Mouse (Mus musculus) liver, adult 2 months (tissue): ENCODE data around the gene Rab29. TPM values are rescaled to one million over a fixed set of nuclear protein-coding genes. Genes with fewer than 3 reads are reported as not detected.
A peak's percentile ranks its signal among the peaks of the same experiment; 100 is the strongest.

Experiments
- DNase-seq: peaks from one replicate; pipeline ENCODE4 v3.0.0-alpha.2; 2011; ENCODE audit warnings: low read depth, low spot score; ENCODE audit errors: extremely low read depth
- H3K27ac ChIP-seq: fragments of 200-500 bp; replicated peaks from 2 replicates; pipeline ENCODE4 v1.5.1; 2012; ENCODE audit warnings: low read depth, mild to moderate bottlenecking, control low read depth, inconsistent platforms, low read length; ENCODE audit not compliant: insufficient read depth
- H3K27me3 ChIP-seq: fragments of 200-500 bp; 2 replicates; pipeline ENCODE4 v1.6.1; 2012; ENCODE audit warnings: mild to moderate bottlenecking, moderate library complexity, low read length, inconsistent platforms; ENCODE audit not compliant: control insufficient read depth, insufficient read depth
- H3K36me3 ChIP-seq: fragments of 200-500 bp; 2 replicates; pipeline ENCODE4 v1.6.1; 2012; ENCODE audit warnings: low read length, inconsistent platforms; ENCODE audit not compliant: control insufficient read depth, insufficient read depth
- H3K4me1 ChIP-seq: fragments of 200-500 bp; 2 replicates; pipeline ENCODE4 v1.6.1; 2011; ENCODE audit warnings: low read length; ENCODE audit not compliant: control insufficient read depth, insufficient read depth
- H3K4me3 ChIP-seq: fragments of 200-500 bp; 2 replicates; pipeline ENCODE4 v1.5.1; 2011; ENCODE audit warnings: low read depth, mild to moderate bottlenecking, control low read depth, low read length, moderate library complexity; ENCODE audit not compliant: insufficient read depth
- H3K79me2 ChIP-seq: fragments of 200-500 bp; 2 replicates; pipeline ENCODE4 v1.6.1; 2012; ENCODE audit warnings: inconsistent platforms, mild to moderate bottlenecking, low read length, moderate library complexity; ENCODE audit not compliant: control insufficient read depth, insufficient read depth
- H3K9ac ChIP-seq: fragments of 200-500 bp; 2 replicates; pipeline ENCODE4 v1.6.1; 2012; ENCODE audit warnings: low read depth, mild to moderate bottlenecking, control low read depth, inconsistent platforms, low read length
- CTCF ChIP-seq: fragments of 200-500 bp; IDR thresholded peaks from 2 replicates; pipeline ENCODE4 v1.5.1; 2011; ENCODE audit warnings: low read depth, low read length, control low read depth
- POLR2A ChIP-seq: fragments of 200-500 bp; IDR thresholded peaks from 2 replicates; pipeline ENCODE4 v1.6.1; 2011; ENCODE audit warnings: low read length, control low read depth; ENCODE audit not compliant: insufficient read depth; ENCODE audit errors: extremely low read depth
- WGBS: fragments of 180-500 bp; shearing (Covaris S2); methylation state at CpG from one replicate; pipeline ENCODE4 v1.1.7; 2018; 5-methylcytosine and 5-hydroxymethylcytosine counted together
- polyA plus RNA-seq: library from polyadenylated mRNA; depleted of rRNA; stranded (reverse); fragments of >200 nt; gene quantifications from 2 replicates; pipeline ENCODE4 v1.2.3, GENCODE M21; 2012
- total RNA-seq: library from RNA; depleted of rRNA; stranded (reverse); fragments of >200 nt; gene quantifications from 2 replicates; pipeline ENCODE4 v1.2.3, GENCODE M21; 2014

Gene Rab29
- total and polyA plus RNA-seq, 2 experiments: 18.2 to 20.2 TPM

- Histone ChIP-seq H3K79me2 (no peaks in the 10 kb centered on the region), H3K27ac (no peak overlapping the region), H3K4me1 (no peaks in the 10 kb centered on the region), H3K9ac (no peak overlapping the region), H3K4me3 (no peak overlapping the region), H3K27me3 (no peaks in the 10 kb centered on the region), H3K36me3 (no peaks in the 10 kb centered on the region)
- no peak for DNase-seq
- 85% methylated on average over 3 of the region's 3 CpGs for WGBS
- TF ChIP-seq POLR2A (no peak), CTCF (no peak)
Measured at GRCm38 (mm10) chr1:131886641-131887040, 19.6 kb downstream of the Rab29 start.

- Histone ChIP-seq H3K36me3 (no peaks in the 10 kb centered on the region), H3K4me1 (no peaks in the 10 kb centered on the region), H3K9ac (no peak overlapping the region), H3K27ac (no peak overlapping the region), H3K4me3 (no peak overlapping the region), H3K79me2 (no peaks in the 10 kb centered on the region), H3K27me3 (no peaks in the 10 kb centered on the region)
- TF ChIP-seq CTCF: no peak
- no peak for TF ChIP-seq POLR2A
- WGBS: 75% methylated on average over 6 of the region's 6 CpGs
- DNase-seq: no peak
Measured at GRCm38 (mm10) chr1:131890043-131890658, 23.1 kb downstream of the Rab29 start.

- no peaks in the 10 kb centered on the region for H3K79me2 ChIP-seq
- H3K4me1 ChIP-seq: no peaks in the 10 kb centered on the region
- no peak overlapping the region for H3K4me3 ChIP-seq
- H3K36me3 ChIP-seq: no peaks in the 10 kb centered on the region
- no peak overlapping the region for H3K9ac ChIP-seq
- no peak overlapping the region for H3K27ac ChIP-seq
- WGBS: 88% methylated on average over 4 of the region's 4 CpGs
- no peak for DNase-seq
- TF ChIP-seq POLR2A: no peak
- TF ChIP-seq CTCF: no peak
- no peaks in the 10 kb centered on the region for H3K27me3 ChIP-seq
Measured at GRCm38 (mm10) chr1:131891436-131891835, 24.4 kb downstream of the Rab29 start.

- 85% methylated on average over 4 of the region's 4 CpGs for WGBS
- no peaks in the 10 kb centered on the region for H3K79me2 ChIP-seq
- no peak overlapping the region for H3K9ac ChIP-seq
- H3K27me3 ChIP-seq: no peaks in the 10 kb centered on the region
- no peaks in the 10 kb centered on the region for H3K4me1 ChIP-seq
- TF ChIP-seq CTCF (no peak), POLR2A (no peak)
- no peaks in the 10 kb centered on the region for H3K36me3 ChIP-seq
- H3K4me3 ChIP-seq: no peak overlapping the region
- H3K27ac ChIP-seq: no peak overlapping the region
- no peak for DNase-seq
Measured at GRCm38 (mm10) chr1:131902679-131903078, 35.7 kb downstream of the Rab29 start.

- no peak for DNase-seq
- Histone ChIP-seq H3K4me1 (no peaks in the 10 kb centered on the region), H3K79me2 (no peaks in the 10 kb centered on the region), H3K27me3 (no peaks in the 10 kb centered on the region), H3K9ac (no peak overlapping the region), H3K36me3 (no peaks in the 10 kb centered on the region), H3K4me3 (no peak overlapping the region), H3K27ac (no peak overlapping the region)
- no peak for TF ChIP-seq POLR2A
- TF ChIP-seq CTCF: no peak
- 90% methylated on average over 7 of the region's 7 CpGs for WGBS
Measured at GRCm38 (mm10) chr1:131903251-131903650, 36.2 kb downstream of the Rab29 start.

GRCm38 (mm10) chr1:131905497-131905896, 38.5 kb downstream of the Rab29 start:
- WGBS: 3% methylated on average over 1 of the region's 1 CpGs
- Histone ChIP-seq H3K4me3 (no peak overlapping the region), H3K4me1 (no peaks in the 10 kb centered on the region), H3K27ac (no peak overlapping the region), H3K9ac (no peak overlapping the region), H3K36me3 (no peaks in the 10 kb centered on the region), H3K27me3 (no peaks in the 10 kb centered on the region), H3K79me2 (no peaks in the 10 kb centered on the region)
- peak; percentile 60 for DNase-seq
- TF ChIP-seq CTCF (peak; percentile 53; the same call in 1 of the 2 replicates), POLR2A (no peak)
